Mouse (Mus musculus): ENCODE data around the gene Emc6. TPM values are rescaled to one million over a fixed set of nuclear protein-coding genes. Genes with fewer than 3 reads are reported as not detected.
A peak's percentile ranks its signal among the peaks of the same experiment; 100 is the strongest.

Gene Emc6
- polyA plus RNA-seq, 1 experiment: 77.6 TPM

GRCm38 (mm10) chr11:73177509-73177875 lies 655 bp upstream of the Emc6 start:
- DNase-seq: peak; percentile 86
- H3K27me3 ChIP-seq (replicated peaks; ENCODE audit: control insufficient read depth, insufficient read depth, low read length): no peaks in the 10 kb centered on the region
- peaks cover 18% of the 10 kb centered on the region; the same call in 1 of the 2 replicates for H3K4me1 ChIP-seq (ENCODE audit: control insufficient read depth, insufficient read depth, low read length)
- TF ChIP-seq CTCF (conservative IDR thresholded peaks at IDR 0.05; ENCODE audit: insufficient read depth, insufficient read length, low read depth, low read length) (no peak), POLR2A (IDR thresholded peaks at IDR 0.05; ENCODE audit: low read depth, low read length) (no peak)
- H3K27ac ChIP-seq (ENCODE audit: insufficient read depth, low read depth, low read length): peak overlapping the region; percentile 99
- H3K36me3 ChIP-seq (ENCODE audit: control insufficient read depth, insufficient read depth, low read length): no peaks in the 10 kb centered on the region
- WGBS: under 1% methylated on average over 28 of the region's 28 CpGs
- H3K4me3 ChIP-seq (ENCODE audit: insufficient read depth, low read depth, low read length): peak overlapping the region; percentile 96

GRCm38 (mm10) chr11:73176186-73176585 lies 651 bp downstream of the Emc6 start:
- Histone ChIP-seq H3K4me1 (ENCODE audit: control insufficient read depth, insufficient read depth, low read length) (peaks cover 30% of the 10 kb centered on the region), H3K27ac (ENCODE audit: insufficient read depth, low read depth, low read length) (peak overlapping the region; percentile 98), H3K27me3 (replicated peaks; ENCODE audit: control insufficient read depth, insufficient read depth, low read length) (no peaks in the 10 kb centered on the region), H3K4me3 (ENCODE audit: insufficient read depth, low read depth, low read length) (peak overlapping the region; percentile 100), H3K36me3 (ENCODE audit: control insufficient read depth, insufficient read depth, low read length) (no peaks in the 10 kb centered on the region)
- 2% methylated on average over 15 of the region's 15 CpGs for WGBS
- TF ChIP-seq POLR2A (IDR thresholded peaks at IDR 0.05; ENCODE audit: low read depth, low read length) (no peak), CTCF (conservative IDR thresholded peaks at IDR 0.05; ENCODE audit: insufficient read depth, insufficient read length, low read depth, low read length) (no peak)
- no peak for DNase-seq

GRCm38 (mm10) chr11:73175612-73176011 lies 1.2 kb downstream of the Emc6 start:
- no peaks in the 10 kb centered on the region for H3K36me3 ChIP-seq (ENCODE audit: control insufficient read depth, insufficient read depth, low read length)
- H3K4me1 ChIP-seq (ENCODE audit: control insufficient read depth, insufficient read depth, low read length): peaks cover 30% of the 10 kb centered on the region
- H3K4me3 ChIP-seq (ENCODE audit: insufficient read depth, low read depth, low read length): peak overlapping the region; percentile 100; the same call in 1 of the 2 replicates
- H3K27ac ChIP-seq (ENCODE audit: insufficient read depth, low read depth, low read length): peak overlapping the region; percentile 98
- TF ChIP-seq POLR2A (IDR thresholded peaks at IDR 0.05; ENCODE audit: low read depth, low read length) (no peak), CTCF (conservative IDR thresholded peaks at IDR 0.05; ENCODE audit: insufficient read depth, insufficient read length, low read depth, low read length) (no peak)
- WGBS: 16% methylated on average over 8 of the region's 8 CpGs
- peak; percentile 96 for DNase-seq
- no peaks in the 10 kb centered on the region for H3K27me3 ChIP-seq (replicated peaks; ENCODE audit: control insufficient read depth, insufficient read depth, low read length)

GRCm38 (mm10) chr11:73172186-73172585 lies 4.7 kb downstream of the Emc6 start:
- H3K27ac ChIP-seq (ENCODE audit: insufficient read depth, low read depth, low read length): peak overlapping the region; percentile 73
- no peaks in the 10 kb centered on the region for H3K27me3 ChIP-seq (replicated peaks; ENCODE audit: control insufficient read depth, insufficient read depth, low read length)
- no peak overlapping the region for H3K4me3 ChIP-seq (ENCODE audit: insufficient read depth, low read depth, low read length)
- TF ChIP-seq CTCF (conservative IDR thresholded peaks at IDR 0.05; ENCODE audit: insufficient read depth, insufficient read length, low read depth, low read length) (no peak), POLR2A (IDR thresholded peaks at IDR 0.05; ENCODE audit: low read depth, low read length) (no peak)
- H3K36me3 ChIP-seq (ENCODE audit: control insufficient read depth, insufficient read depth, low read length): no peaks in the 10 kb centered on the region
- H3K4me1 ChIP-seq (ENCODE audit: control insufficient read depth, insufficient read depth, low read length): peaks cover 20% of the 10 kb centered on the region
- peak; percentile 96 for DNase-seq
- WGBS: 15% methylated on average over 5 of the region's 5 CpGs

GRCm38 (mm10) chr11:73169231-73169630 lies 7.6 kb downstream of the Emc6 start:
- Histone ChIP-seq H3K27ac (ENCODE audit: insufficient read depth, low read depth, low read length) (no peak overlapping the region), H3K27me3 (replicated peaks; ENCODE audit: control insufficient read depth, insufficient read depth, low read length) (no peaks in the 10 kb centered on the region), H3K36me3 (ENCODE audit: control insufficient read depth, insufficient read depth, low read length) (no peaks in the 10 kb centered on the region), H3K4me3 (ENCODE audit: insufficient read depth, low read depth, low read length) (no peak overlapping the region), H3K4me1 (ENCODE audit: control insufficient read depth, insufficient read depth, low read length) (peaks cover 16% of the 10 kb centered on the region)
- TF ChIP-seq POLR2A (IDR thresholded peaks at IDR 0.05; ENCODE audit: low read depth, low read length) (no peak), CTCF (conservative IDR thresholded peaks at IDR 0.05; ENCODE audit: insufficient read depth, insufficient read length, low read depth, low read length) (peak; percentile 72)
- DNase-seq: peak; percentile 77
- WGBS: 72% methylated on average over 4 of the region's 4 CpGs

- H3K27me3 ChIP-seq (replicated peaks; ENCODE audit: control insufficient read depth, insufficient read depth, low read length): no peaks in the 10 kb centered on the region
- peaks cover 16% of the 10 kb centered on the region for H3K4me1 ChIP-seq (ENCODE audit: control insufficient read depth, insufficient read depth, low read length)
- 53% methylated on average over 6 of the region's 6 CpGs for WGBS
- no peaks in the 10 kb centered on the region for H3K36me3 ChIP-seq (ENCODE audit: control insufficient read depth, insufficient read depth, low read length)
- DNase-seq: peak; percentile 65
- no peak for TF ChIP-seq CTCF (conservative IDR thresholded peaks at IDR 0.05; ENCODE audit: insufficient read depth, insufficient read length, low read depth, low read length)
- TF ChIP-seq POLR2A (IDR thresholded peaks at IDR 0.05; ENCODE audit: low read depth, low read length): no peak
- no peak overlapping the region for H3K4me3 ChIP-seq (ENCODE audit: insufficient read depth, low read depth, low read length)
- H3K27ac ChIP-seq (ENCODE audit: insufficient read depth, low read depth, low read length): no peak overlapping the region
These were observed 8.3 kb downstream of the Emc6 start for GRCm38 (mm10) chr11:73168576-73168975.

- Histone ChIP-seq H3K36me3 (ENCODE audit: control insufficient read depth, insufficient read depth, low read length) (no peaks in the 10 kb centered on the region), H3K27ac (ENCODE audit: insufficient read depth, low read depth, low read length) (no peak overlapping the region), H3K27me3 (replicated peaks; ENCODE audit: control insufficient read depth, insufficient read depth, low read length) (no peaks in the 10 kb centered on the region), H3K4me1 (ENCODE audit: control insufficient read depth, insufficient read depth, low read length) (peaks cover 16% of the 10 kb centered on the region), H3K4me3 (ENCODE audit: insufficient read depth, low read depth, low read length) (no peak overlapping the region)
- TF ChIP-seq POLR2A (IDR thresholded peaks at IDR 0.05; ENCODE audit: low read depth, low read length): no peak
- 0 out of 2 replicates have a peak, but pooled peaks have one; percentile 8 for TF ChIP-seq CTCF (conservative IDR thresholded peaks at IDR 0.05; ENCODE audit: insufficient read depth, insufficient read length, low read depth, low read length)
- DNase-seq: peak; percentile 82
- 65% methylated on average over 8 of the region's 8 CpGs for WGBS
These were observed 8.8 kb downstream of the Emc6 start for GRCm38 (mm10) chr11:73168071-73168470.

All from kidney, adult 2 months (tissue).